Mouse (Mus musculus) adrenal gland, postnatal 25 days (tissue): ENCODE data around the gene Ano10. TPM values are rescaled to one million over a fixed set of nuclear protein-coding genes. Genes with fewer than 3 reads are reported as not detected.

Experiments
- DNase-seq: peaks from one replicate; pipeline ENCODE4 v3.0.0; 2021; ENCODE audit warnings: mixed read lengths
- total RNA-seq: library from RNA; stranded (reverse); gene quantifications from 2 replicates; pipeline ENCODE4 v1.2.3, GENCODE M21; 2021

Ano10 gene
- total RNA-seq, 1 experiment from 2014 or later = 86.6 TPM

DNA sequence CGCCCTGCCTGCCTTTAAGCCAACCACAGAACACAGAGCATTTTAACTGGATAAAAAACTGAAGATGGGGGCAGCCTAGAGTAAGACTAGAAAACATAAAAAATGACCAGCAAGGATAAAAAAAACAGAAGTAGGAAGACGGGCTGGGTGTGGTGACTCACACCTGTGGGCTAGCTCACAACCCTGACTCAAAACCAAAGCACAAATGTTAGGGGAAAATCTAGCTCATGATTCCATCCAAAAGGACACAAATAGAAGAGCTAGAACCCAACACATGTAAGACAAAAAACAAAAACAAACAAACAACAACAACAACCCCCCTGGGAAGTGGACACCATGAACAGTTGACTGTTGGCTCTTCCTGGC lies 49.4 kb downstream of the Ano10 start:
- DNase-seq = no peak

DNA sequence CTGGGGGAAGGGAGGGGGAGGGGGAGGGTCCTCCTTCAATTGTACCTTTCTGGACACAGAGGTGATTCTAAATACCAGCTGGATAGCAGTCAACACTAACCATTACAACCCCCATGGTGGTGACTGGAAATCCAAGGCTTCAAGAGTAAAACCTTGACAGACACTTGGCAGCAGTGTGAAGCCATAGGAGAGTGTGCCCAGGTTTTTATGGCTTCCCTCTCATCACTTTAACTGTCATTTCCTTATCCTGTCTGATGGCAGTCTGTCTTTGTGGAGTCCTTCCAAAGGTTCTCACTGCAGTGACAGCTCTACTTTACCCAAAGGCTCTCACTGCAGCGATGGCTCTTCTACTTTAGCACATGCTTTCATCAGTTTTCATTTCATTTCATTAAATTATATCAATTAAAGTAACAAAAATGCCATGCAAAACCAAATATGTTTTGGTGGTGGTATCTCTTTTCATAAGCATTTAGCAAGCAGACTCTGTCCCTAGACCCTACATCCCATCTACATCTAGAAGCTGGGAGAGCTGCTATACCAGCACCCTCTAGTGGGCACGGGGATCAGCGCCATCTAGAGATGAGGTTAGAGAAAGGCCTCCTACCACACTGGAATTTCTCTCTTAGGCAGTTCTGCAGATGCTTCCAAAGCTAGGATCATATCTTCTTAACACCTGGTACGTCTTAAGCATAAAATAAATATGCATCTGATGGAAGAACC lies 50.0 kb downstream of the Ano10 start:
- DNase-seq = peak; percentile 66

DNA sequence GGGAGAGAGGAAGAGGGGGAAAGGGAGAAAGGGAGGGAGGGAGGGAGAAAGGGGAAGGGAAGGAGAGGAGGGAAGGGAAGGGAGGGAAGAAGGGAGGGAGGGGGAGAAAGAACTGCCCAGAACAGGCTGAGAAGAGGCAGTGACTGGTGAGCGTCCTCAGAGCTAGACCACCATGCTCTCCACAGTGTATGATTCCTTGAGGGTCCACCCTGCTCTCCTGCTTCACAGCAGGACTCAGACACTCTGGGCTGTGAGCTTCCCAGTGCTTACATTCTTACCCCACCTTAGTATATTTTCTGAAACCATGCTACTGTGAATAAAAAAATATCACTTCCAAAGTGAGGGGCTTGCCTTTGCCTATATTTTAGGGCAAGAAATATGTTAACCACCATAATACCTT lies 50.9 kb downstream of the Ano10 start:
- DNase-seq = no peak

DNA sequence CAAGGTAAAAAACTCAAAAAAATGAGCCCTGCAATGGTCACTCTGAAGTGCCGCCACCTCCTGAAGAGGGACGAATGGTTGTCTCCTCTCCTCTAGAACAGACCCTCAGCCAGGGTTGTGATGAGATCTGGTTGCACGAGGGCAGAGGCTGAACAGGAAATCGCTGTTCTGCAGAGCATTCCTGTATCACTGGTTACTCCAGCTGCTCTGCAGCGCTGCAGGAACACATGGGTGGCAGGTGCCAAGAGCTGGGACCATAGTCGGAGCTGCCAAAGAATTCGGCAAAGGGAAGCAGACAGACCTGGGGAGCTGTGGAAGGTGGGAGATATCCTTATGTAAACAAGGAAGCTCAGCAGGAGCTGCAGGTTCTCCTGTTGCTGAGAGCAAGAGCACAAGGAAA lies 51.4 kb downstream of the Ano10 start:
- DNase-seq = no peak

DNA sequence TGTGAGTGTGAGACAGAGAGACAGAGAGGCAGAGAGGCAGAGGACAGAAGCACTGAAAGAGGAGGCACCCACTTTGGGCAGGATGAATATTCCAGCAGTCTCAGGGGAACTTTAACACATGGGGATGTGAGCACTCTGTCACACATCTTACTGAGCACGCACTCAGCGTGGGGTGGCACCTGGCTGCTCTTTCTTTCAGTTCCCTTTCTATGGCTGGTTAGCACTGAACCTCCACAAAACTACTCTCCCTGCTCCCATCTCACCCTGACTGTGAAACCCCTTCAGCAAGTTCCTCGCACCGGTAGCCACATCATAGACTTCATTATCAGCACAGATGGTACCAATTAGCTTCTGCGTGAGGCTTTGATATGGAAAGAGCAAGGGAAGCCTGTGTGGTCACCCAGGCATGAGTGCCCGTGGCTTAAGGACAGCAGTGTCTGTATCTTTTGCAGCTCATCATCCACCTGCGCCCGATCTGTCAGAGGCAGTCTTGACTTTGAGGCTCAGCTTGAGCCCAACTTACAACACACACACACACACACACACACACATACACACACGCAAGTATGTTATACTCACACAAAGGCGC lies 52.3 kb downstream of the Ano10 start:
- no peak for DNase-seq

DNA sequence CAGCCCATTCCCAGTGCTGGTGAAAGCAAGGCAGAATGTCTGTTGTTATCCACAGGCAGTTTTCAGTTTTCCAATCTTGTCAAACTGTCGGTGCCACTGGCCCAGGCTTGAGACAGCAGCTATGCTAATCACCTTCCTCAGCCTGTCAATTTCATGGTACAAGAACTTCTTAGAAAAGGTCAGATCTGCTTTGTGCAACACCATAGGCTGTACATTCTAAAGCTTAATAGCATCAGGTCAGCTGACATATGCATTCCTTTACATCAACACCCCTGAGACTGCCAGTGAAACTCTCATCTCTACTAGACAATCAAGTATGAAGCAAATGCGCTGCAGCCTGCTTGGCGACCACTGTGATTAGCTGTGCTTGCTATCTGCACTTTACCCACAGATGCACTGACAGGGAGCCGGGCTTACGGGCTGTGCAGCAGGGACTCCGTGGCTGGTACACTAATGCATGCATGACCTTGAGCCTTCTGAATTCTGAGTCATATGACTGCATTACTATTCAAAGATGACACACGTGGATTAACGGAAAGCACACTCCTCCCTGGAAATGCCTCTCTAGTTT lies 53.5 kb downstream of the Ano10 start:
- no peak for DNase-seq

DNA sequence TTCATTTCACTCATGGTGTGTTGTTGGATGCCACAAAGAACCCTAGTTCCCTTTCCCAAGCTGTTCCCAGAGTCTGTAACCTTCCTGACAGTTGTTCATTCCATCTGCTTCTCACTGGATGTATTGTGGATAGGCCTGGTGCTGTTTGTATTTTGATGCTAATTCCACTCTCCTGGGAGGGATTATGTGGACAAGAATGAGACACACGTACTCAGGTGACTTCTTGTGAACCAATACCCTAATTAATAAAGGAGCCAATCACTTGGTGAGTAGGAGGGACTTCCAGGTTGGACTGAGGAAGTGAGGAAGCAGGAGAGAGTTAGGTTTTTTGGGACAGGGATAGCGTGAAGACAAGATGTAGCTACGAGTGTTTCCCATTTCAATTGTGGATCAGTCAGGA lies 59.5 kb downstream of the Ano10 start:
- no peak for DNase-seq

DNA sequence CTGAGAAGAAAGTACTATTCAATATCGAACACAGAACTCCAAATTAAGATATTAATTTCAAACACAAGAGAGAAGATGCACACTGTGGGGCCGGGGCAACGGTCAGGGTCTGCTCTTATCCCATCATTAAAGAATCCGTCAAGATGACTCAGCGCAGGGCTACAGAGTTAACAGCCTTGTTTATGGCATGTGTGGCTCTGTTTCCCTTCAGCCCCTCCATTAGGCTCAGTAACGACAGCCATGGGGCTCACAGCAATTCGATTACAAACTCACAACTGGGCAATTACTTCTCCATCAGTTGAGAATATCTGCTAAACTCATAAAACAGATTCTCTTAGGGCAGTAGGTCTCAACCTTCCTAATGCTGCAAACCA lies 60.3 kb downstream of the Ano10 start:
- no peak for DNase-seq

DNA sequence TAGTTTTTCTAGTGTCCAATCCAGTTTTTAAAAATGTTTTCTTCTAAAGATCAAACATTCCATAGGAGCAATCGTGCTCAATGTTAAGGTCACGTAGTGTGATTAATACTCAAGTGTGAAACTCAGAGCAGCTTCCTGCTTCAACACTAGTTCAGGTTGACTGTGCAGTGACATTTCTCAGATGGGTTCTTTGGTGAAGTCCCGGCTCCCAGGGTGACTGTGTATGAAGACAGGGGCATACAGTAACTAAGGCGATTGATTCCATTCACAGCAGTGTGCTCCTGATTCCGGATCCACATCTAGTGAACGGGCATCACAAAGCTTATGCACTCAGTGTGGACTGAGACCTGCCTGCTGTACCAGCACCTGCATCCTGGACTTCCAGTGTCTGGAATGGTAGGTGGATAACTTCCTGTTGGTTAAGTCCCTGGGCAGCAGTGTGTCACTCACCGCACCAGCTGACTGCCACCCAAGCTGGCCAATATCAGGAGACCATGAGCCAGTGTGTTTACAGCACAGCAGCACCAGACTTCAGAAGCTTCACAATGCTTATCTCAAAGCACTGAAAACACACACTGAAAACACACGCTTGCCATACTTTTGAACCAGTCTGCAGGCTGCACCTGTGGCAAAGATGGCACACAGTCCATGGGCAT lies 60.8 kb downstream of the Ano10 start:
- no peak for DNase-seq

DNA sequence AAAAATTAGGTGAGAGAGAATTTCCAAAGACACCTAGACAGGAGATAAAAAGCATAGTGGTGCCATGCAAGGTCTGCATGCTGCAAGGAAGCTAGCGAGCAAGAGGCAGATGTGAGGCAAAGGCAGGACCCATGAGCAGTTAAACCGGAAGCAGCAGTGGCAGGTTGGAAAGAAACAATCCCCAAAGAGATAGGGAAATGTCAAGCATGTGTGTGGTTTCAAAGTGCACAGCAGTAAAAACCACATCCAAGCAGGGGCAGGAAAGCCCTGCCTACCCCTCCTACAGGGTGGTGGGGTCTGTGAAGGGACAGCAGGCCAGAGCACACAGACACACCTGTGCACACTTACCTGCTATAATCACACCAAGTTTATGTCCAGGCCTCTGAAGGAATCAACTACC lies 61.3 kb downstream of the Ano10 start:
- DNase-seq = no peak

DNA sequence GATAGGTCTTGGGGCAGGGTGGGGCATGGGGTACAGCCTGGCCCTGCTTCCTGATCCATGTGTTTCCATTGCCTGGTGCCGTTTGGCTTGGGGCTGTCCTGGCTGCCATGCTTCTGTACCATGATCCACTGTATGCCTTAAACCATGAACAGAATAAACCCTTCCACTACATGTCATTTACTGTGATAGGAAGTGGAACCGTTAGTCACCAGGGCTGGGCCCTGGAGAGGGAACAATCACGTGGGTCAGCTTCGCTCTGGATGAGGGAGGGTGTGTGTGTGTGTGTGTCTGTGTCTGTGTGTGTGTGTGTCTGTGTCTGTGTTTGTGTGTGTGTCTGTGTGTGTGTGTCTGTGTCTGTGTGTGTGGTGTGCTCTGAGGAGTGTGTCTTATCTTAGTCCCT lies 63.5 kb downstream of the Ano10 start:
- no peak for DNase-seq

DNA sequence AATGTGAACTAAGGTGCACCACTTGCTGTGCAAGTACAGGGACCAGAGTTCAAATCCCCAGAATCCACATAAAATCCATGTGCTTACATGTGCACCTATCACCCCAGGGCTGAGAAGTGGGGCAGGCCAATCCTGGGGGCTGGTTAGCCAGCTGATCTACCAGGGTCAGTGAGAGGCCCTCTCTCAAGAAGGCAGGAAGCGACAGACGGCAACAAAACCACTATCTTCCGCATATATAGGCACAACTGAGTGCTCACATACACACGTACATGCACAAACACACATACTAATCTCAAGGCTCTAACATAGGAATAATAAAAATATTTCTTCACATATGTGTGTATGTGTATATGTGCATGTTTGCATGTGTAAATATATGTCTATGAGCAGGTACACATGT lies 67.8 kb downstream of the Ano10 start:
- DNase-seq = no peak

DNA sequence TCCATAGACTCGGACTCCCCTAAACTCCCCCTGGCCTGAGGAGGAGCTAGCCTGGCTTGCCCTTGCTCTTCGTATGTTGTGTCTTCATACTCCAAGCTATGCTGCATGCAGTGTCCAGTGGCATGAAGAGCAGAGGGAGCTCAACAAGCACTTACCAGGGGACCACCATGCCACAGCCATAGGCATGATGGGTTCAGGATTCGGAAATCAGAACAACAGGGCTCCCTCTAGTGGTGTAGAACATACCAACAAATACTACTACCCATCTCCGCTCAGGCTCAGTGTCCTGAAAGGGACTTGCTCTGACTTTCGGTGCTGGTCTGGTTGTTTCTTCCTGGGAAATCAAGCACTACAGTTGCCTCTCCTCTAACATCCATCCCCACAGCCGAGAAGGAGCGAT lies 68.9 kb downstream of the Ano10 start:
- DNase-seq = no peak

DNA sequence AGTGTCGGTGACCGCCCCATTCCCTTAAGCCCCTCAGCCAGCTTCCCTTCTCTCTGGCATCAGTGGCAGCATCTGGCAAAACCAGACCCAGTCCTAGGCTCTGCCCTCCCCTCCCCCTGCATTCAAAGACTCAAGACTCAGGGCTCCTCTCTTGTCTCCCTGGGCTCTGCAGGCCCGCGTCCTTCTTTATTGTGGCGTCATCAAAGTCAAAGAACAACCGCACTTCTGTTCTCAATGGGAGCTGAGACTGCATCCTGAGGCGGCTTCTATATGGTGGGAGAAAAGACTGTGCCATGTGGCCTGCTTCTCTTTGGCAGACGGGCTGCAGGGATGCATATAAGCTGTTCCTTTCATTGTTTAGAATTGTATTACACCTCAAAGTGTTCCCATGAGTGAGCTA lies 71.2 kb downstream of the Ano10 start:
- DNase-seq = no peak

DNA sequence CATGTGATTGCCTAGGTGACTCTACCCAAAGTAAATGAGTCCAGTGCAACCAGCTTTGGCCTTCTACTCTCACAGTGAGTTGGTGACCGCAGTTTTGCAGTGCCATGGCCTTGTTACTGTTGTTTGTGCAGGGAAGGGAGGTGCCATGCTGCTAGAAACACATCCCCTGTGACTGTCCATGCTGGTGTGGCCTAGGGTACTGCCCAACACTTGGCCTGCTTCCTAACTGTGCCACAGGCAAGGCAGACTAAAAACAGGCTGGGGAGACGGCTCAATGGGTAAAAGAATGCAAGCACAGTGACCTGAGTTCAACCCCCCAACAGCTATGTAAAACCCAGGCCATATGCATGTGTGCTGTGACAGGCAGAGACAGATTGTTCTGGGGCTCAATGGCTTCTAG lies 74.3 kb downstream of the Ano10 start:
- no peak for DNase-seq

DNA sequence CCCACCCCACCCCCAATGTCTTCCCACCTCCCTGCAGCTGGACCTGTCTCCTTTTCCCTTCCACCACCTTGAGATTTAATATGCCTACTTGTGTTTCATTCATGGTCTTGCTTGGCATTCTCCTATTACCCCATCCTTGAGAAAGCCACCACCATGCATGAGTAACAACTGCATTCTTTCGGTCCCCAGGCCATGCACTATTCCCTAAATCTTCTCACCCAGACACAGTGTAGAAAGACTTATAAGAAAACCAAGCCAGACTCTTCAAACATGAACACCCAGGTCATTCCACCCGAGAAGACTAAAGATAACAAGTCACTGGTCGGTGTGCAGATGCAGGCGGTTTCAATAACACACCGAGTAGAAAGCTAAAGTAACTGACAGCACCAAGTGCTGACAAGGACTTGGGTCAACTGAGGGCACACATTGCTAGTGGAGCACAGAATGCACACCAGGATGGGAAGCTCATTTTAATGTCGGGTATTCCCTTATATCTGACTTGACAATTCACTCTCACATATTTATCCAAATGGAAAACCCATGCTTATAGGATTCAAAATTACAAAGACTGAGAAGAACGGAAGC lies 77.2 kb downstream of the Ano10 start:
- DNase-seq = no peak

DNA sequence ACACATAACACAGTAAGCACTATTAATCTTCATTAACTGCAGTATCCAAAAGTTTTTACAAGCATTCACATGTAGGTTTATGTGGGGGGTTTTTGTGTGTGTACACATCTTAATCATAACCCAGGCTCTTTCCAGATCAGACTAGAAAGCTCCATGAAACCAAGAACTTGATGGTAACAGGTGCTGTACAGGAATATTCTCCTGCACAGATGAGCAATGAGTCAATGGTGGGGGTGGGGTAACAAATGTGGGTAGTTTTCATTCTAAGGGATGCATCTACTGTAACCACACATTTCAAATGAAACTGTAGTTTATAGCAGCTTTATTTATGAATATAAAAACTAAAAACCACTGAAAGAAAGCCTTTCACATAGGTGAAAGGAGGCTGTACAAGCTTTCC lies 79.1 kb downstream of the Ano10 start:
- no peak for DNase-seq

DNA sequence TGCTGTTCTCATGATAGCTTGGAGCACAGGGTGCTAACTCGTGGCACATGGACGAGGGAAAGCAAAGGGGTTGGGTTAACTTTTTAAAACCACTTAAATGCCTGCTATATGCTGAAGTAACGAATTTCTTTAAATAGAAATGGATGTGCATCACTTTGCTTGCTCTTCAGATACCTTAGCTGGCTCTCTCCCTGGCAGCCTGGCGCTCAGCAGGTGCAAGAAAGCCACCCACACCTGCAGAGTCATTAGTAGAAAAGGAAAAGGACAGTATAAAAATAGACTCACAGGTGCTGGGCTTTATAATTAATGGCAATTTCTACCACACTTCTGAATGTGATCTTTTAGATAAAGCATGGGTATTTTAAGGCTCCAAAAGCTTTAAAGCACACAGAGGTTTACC lies 85.9 kb downstream of the Ano10 start:
- no peak for DNase-seq

DNA sequence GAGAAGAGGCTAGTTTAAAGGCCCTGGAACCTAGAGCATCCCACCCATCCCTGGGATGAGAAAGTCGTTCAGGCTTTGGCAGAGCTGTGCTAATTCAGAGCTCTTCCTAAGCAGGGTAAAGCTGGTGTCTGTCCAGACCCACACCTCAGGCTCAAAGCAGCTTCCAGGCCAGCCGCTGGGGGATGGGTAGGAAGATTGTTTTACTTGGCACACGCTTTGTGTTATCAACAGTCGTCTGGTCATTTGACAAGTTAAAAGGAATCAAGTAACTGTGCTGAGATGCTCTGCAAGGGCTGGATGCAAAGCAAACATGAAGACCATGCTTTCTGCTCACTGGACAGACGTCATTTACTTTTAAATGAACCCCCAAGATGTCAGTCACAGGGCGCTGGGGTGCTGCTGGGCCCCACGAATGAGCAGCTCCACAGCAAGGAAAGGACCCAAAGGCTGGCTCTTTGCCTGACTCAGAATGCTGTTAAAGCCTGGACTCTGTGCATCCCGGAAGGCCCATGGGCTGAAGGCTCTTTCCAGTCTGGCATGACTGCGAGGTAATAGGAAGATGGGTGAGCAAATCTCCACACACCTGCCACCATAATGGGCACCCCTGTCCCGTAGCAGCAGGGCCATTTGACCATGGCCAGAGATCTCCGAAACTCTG lies 88.6 kb downstream of the Ano10 start:
- DNase-seq = peak; percentile 37

DNA sequence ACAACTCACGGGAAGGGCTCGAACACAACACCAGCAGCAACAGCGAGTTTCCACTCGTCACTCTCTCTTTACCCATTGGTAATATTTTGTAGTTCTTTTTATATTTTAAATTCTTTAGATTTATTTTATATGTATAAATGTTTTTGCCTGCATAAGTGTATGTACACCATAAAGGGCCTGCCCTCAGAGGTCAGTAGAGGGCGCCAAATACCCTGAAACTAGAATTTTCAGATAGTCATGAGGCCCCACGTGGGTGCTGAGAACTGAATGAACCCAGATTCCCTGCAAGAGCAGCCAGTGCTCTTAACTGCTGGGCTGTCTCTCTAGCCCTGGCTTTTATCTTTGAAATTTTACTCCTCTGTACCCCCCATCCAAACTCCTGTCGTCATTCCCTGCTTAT lies 89.7 kb downstream of the Ano10 start:
- no peak for DNase-seq

DNA sequence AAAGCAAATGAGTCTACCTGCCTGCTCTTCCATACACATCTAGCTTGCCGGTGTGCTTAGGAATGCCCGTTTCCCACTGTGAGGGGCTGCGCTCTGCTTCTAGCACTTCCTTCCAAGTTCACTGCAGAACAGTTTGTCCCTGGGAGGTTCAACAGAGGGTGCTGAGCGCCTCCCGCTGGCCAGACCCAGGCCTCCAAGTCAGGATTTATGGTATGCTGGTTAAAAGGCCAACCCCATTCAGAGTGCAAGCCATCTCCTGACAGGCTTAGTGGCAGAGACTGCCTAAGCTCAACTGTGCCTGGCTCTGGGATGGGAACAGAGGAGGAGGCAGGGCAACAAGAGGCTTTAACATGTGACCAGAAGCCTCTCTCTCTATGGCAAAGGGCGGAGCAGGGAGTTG lies 95.0 kb downstream of the Ano10 start:
- DNase-seq = peak; percentile 72

DNA sequence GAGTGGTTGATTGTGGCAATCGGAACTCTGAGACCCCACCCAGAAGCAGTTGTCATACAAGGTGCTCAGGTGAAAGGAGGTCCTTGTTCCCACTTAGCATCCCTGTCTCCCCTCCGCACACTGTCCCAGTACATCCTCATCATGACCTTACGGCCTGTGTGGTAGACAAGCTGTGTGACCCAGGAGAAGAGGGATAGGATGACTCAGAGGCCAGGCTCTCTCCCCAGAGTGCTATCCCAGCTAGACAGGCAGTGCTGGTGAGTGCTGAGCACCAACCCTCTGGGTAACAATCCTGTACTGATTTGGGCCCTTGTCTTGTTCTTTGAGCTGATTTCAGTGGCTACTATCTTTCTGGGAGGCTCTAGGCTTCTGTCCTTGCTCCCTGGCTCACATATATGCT lies 95.6 kb downstream of the Ano10 start:
- DNase-seq = no peak

DNA sequence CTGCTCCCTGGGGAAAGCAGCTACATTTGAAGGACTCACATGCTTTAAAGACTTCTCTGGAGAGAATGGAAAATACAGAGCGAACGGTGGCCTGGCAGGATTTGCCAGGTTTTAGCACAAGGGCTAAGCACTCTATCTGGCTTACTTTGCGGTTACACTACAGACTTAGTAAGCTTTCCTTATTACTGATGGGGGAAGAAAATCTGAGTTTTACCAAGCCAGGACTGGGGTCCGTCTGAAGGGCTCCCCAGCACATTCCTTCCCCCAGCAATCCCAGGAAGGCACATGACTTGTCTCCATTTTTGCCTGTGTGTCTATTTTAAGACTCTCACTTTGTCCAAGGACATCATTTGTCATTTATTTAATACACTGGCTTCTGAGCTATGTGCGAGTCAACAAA lies 97.2 kb downstream of the Ano10 start:
- no peak for DNase-seq
